Mouse (Mus musculus) forebrain, embryonic 15.5 days (tissue): ENCODE results near the gene Cd48. TPM values are rescaled to one million over a fixed set of nuclear protein-coding genes. Genes with fewer than 3 reads are reported as not detected.
"Not testable (repeated sequence)": the region's sequence is repeated elsewhere in the genome, so short reads cannot be mapped to it uniquely, and the experiment has no call there.

ENCODE experiments used
- ATAC-seq: fragments of 200-750 bp; cut with Nextera tagmentation; replicated peaks from 2 replicates; pipeline ENCODE4 v1.8.0; 2017; ENCODE audit warnings: mild to moderate bottlenecking, moderate TSS enrichment, moderate library complexity
- H3K27ac ChIP-seq: fragments of 300-500 bp; sonication (generic); replicated peaks from 2 replicates; pipeline ENCODE4 v1.5.1; 2015; ENCODE audit warnings: mild to moderate bottlenecking, inconsistent platforms
- H3K27me3 ChIP-seq: fragments of 300-500 bp; sonication (generic); 2 replicates; pipeline ENCODE4 v1.6.1; 2015; ENCODE audit warnings: inconsistent platforms
- H3K36me3 ChIP-seq: fragments of 300-500 bp; sonication (generic); 2 replicates; pipeline ENCODE4 v1.6.1; 2015; ENCODE audit warnings: mild to moderate bottlenecking, inconsistent platforms
- H3K4me1 ChIP-seq: fragments of 300-500 bp; sonication (generic); 2 replicates; pipeline ENCODE4 v1.6.1; 2015; ENCODE audit warnings: inconsistent platforms
- H3K4me2 ChIP-seq: fragments of 300-500 bp; sonication (generic); replicated peaks from 2 replicates; pipeline ENCODE4 v1.6.1; 2015; ENCODE audit warnings: mild to moderate bottlenecking, inconsistent platforms
- H3K4me3 ChIP-seq: fragments of 300-500 bp; sonication (generic); 2 replicates; pipeline ENCODE4 v1.5.1; 2015; ENCODE audit warnings: mild to moderate bottlenecking, inconsistent platforms
- H3K9ac ChIP-seq: fragments of 300-500 bp; sonication (generic); replicated peaks from 2 replicates; pipeline ENCODE4 v1.6.1; 2015; ENCODE audit warnings: mild to moderate bottlenecking, inconsistent platforms
- H3K9me3 ChIP-seq: fragments of 300-500 bp; sonication (generic); 2 replicates; pipeline ENCODE4 v1.6.1; 2016; ENCODE audit warnings: inconsistent platforms
- WGBS: fragments of 180-500 bp; shearing (Covaris S2); methylation state at CpG from one replicate; pipeline ENCODE4 v1.1.7; 2015; ENCODE audit warnings: mixed read lengths; 5-methylcytosine and 5-hydroxymethylcytosine counted together
- microRNA-seq: library from miRNA; unstranded; fragments of <30 nt; microRNA quantifications from one replicate; pipeline ENCODE4, GENCODE M21; 2016
- polyA plus RNA-seq: library from polyadenylated mRNA; unstranded; fragments of >200 nt; fragmentation: Nextera tagmentation; extraction: Ambion mirVana; gene quantifications from 2 replicates; pipeline ENCODE4 v1.2.1, GENCODE M21; 2015

Gene Cd48
- polyA plus RNA-seq, 1 experiment from 2014 or later: 0.76 TPM

DNA sequence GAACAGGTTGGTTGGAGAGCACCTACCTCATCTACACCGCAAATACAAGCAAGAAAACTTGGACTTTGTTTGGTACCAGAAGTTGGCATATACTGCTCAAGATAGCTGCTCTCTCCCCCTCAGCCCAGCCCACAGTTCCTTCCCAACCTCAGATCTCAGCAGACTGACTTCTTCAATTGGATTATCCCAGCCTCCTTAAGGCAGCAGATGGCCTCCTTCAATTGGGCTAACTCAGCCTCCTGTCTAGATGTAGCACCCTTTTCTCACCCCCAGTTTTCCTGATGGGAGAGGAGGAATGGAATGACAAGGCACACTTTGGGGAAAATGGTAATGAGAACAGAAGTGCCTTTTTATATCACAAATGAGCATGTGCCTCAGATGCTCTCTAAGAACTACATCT lies 31.9 kb downstream of the Cd48 start:
- not testable (repeated sequence) for ATAC-seq, H3K36me3 ChIP-seq, H3K27ac ChIP-seq, H3K27me3 ChIP-seq, H3K4me1 ChIP-seq, H3K4me3 ChIP-seq, H3K9me3 ChIP-seq, H3K9ac ChIP-seq, H3K4me2 ChIP-seq
- 90% methylated on average over 1 of the region's 1 CpGs for WGBS

- 86% methylated on average over 2 of the region's 2 CpGs for WGBS
- no peak for ATAC-seq
- no peak overlapping the region for H3K4me2 ChIP-seq
Measured at GRCm38 (mm10) chr1:171715434-171715833, 33.6 kb downstream of the Cd48 start.

DNA sequence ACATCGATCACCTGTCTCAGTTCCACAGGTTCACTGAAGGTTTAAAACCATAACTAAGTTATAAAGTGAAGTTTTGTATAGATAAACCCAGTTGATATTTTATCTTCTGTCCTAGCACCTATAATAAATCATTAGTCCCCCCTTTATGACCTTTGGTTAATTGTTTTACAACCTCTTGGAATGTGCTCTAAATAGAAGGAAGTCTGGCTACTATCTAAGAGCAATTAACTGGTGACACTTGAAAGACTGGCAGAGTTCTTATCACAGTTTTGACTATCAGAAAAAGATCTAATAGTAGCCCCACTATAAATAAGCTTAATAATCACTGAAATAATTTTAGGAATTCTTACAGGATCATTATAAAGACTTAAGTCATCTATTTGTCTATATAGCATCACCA lies 34.4 kb downstream of the Cd48 start:
- Histone ChIP-seq H3K4me3 (no peak overlapping the region), H3K9ac (no peak overlapping the region), H3K9me3 (no peaks in the 10 kb centered on the region), H3K4me2 (no peak overlapping the region), H3K27me3 (no peaks in the 10 kb centered on the region), H3K4me1 (no peaks in the 10 kb centered on the region), H3K36me3 (no peaks in the 10 kb centered on the region), H3K27ac (no peak overlapping the region)
- whole genome bisulfite sequencing: 88% methylated on average over 1 of the region's 1 CpGs
- no peak for ATAC-seq

More at GRCm38 (mm10) chr1:171715434-171715833, 33.6 kb downstream of the Cd48 start:
- H3K9ac ChIP-seq: no peak overlapping the region
- H3K36me3 ChIP-seq: no peaks in the 10 kb centered on the region
- H3K27me3 ChIP-seq: no peaks in the 10 kb centered on the region
- H3K27ac ChIP-seq: no peak overlapping the region
- no peaks in the 10 kb centered on the region for H3K9me3 ChIP-seq
- no peak overlapping the region for H3K4me3 ChIP-seq
- no peaks in the 10 kb centered on the region for H3K4me1 ChIP-seq

DNA sequence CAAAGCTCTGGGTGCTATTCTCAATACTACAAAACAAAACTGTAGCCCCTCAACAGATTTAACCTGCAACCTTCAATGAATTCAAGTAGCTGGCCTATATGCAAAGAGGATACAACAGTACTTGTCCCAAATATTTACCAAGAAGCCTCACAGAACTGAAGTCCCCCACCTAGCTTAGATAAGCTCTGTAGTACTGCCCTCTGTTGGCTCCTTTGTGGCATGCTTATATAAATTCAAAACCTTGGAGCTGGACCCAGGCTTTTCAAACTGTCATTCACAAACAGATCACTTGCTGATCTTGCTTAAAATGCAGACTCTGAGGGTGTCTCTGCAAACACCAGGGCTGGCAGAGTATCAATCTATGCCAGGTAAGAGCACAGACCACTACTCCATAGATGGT lies 49.4 kb downstream of the Cd48 start:
- H3K36me3 ChIP-seq: no peaks in the 10 kb centered on the region
- H3K27me3 ChIP-seq: no peaks in the 10 kb centered on the region
- H3K4me1 ChIP-seq: no peaks in the 10 kb centered on the region
- no peak overlapping the region for H3K4me3 ChIP-seq
- no peak overlapping the region for H3K9ac ChIP-seq
- ATAC-seq: no peak
- H3K4me2 ChIP-seq: no peak overlapping the region
- H3K27ac ChIP-seq: no peak overlapping the region
- H3K9me3 ChIP-seq: no peaks in the 10 kb centered on the region

GRCm38 (mm10) chr1:171734898-171735297 lies 53.1 kb downstream of the Cd48 start:
- no peaks in the 10 kb centered on the region for H3K4me1 ChIP-seq
- H3K9me3 ChIP-seq: no peaks in the 10 kb centered on the region
- H3K9ac ChIP-seq: no peak overlapping the region
- no peak overlapping the region for H3K4me3 ChIP-seq
- no peak for ATAC-seq
- H3K27me3 ChIP-seq: no peaks in the 10 kb centered on the region
- WGBS: 90% methylated on average over 6 of the region's 6 CpGs
- no peaks in the 10 kb centered on the region for H3K36me3 ChIP-seq
- H3K27ac ChIP-seq: no peak overlapping the region
- H3K4me2 ChIP-seq: no peak overlapping the region

GRCm38 (mm10) chr1:171748127-171748969 lies 66.5 kb downstream of the Cd48 start:
- Histone ChIP-seq H3K27me3 (no peaks in the 10 kb centered on the region), H3K4me3 (no peak overlapping the region), H3K9ac (no peak overlapping the region), H3K4me1 (no peaks in the 10 kb centered on the region), H3K36me3 (no peaks in the 10 kb centered on the region), H3K27ac (no peak overlapping the region), H3K9me3 (no peaks in the 10 kb centered on the region), H3K4me2 (no peak overlapping the region)
- 83% methylated on average over 3 of the region's 3 CpGs for WGBS
- ATAC-seq: no peak

Small RNAs within 50 kb of the gene (microRNA-seq; reads per million reads assigned to microRNA genes)
- not detected for gene Mir7683

Other genes starting within 250 kb of the Cd48 start
- 9.6 and 10.1 TPM in 2 replicates for gene F11r, start 244.5 kb upstream of the Cd48 start, polyA plus RNA-seq
- gene Alyref2, start 178.5 kb upstream of the Cd48 start, polyA plus RNA-seq: 31.8 and 32.8 TPM in 2 replicates
- not detected in 2 replicates for gene Itln1, start 146.7 kb upstream of the Cd48 start, polyA plus RNA-seq
- not detected in 2 replicates for gene Cd244a, start 122.8 kb upstream of the Cd48 start, polyA plus RNA-seq
- 0.37 TPM in 1 of 2 replicates, not detected in the other for gene Ly9, start 74.6 kb upstream of the Cd48 start, polyA plus RNA-seq
- not detected in 2 replicates for gene Slamf7, start 29.0 kb upstream of the Cd48 start, polyA plus RNA-seq
- 0.13 and 0.14 TPM in 2 replicates for gene Slamf1, start 85.1 kb downstream of the Cd48 start, polyA plus RNA-seq
- gene Cd84, start 157.7 kb downstream of the Cd48 start, polyA plus RNA-seq: 1.3 and 1.6 TPM in 2 replicates
- gene Gm10521, start 213.7 kb downstream of the Cd48 start, polyA plus RNA-seq: not detected in 2 replicates
- gene Slamf6, start 235.5 kb downstream of the Cd48 start, polyA plus RNA-seq: not detected in 2 replicates